Comparison of ENCODE assay signal across 13 mouse cellular contexts in genomic region chr9:64029908-64030631, GRCm38 (mm10). TPM values are rescaled to one million over a fixed set of nuclear protein-coding genes. Genes with fewer than 3 reads are reported as not detected.
DNase-seq lines count a peak whose midpoint lies in the region; ATAC-seq lines count a peak whose summit lies in the region.
"Had no signal": no experiment of that assay in that cellular context is flagged by ENCODE, and none has a peak within 500 bp of the region (broad histone marks: within the 10 kb centered on the region; RNA-seq: fewer than 3 reads in every experiment).

No protein-coding gene starts in this region.

- no peak for ATAC-seq in heart, embryonic 13.5 days (ENCODE audit: extremely low read depth, insufficient number of reproducible peaks, low FRiP score, low TSS enrichment)
- ATAC-seq in CD4-positive, CD25-positive, alpha-beta regulatory T cell, adult 4 months = peak; percentile 92
- ATAC-seq in liver, embryonic 11.5 days (replicated peaks; ENCODE audit: low FRiP score) = no peak
- ATAC-seq in neural tube, embryonic 15.5 days (ENCODE audit: low FRiP score) = no peak

- no peak for DNase-seq in heart, adult 8-10 months (ENCODE audit: low spot score)
- DNase-seq in liver, embryonic 11.5 days (ENCODE audit: low spot score) = no peak
- peak; percentile 88 for DNase-seq in lung, postnatal 25 days (ENCODE audit: low spot score)
- no peak for DNase-seq in urinary bladder, postnatal 14 days (ENCODE audit: low spot score)
- DNase-seq in neural tube, embryonic 10.5 days (ENCODE audit: extremely low spot score, low spot score) = no peak

- no peaks in the 10 kb centered on the region for H3K9me3 ChIP-seq in heart, embryonic 13.5 days
- H3K9me3 ChIP-seq in liver, embryonic 11.5 days (ENCODE audit: control insufficient read depth, low read length) = no peaks in the 10 kb centered on the region
- no peaks in the 10 kb centered on the region for H3K9me3 ChIP-seq in neural tube, embryonic 15.5 days (replicated peaks)
- H3K9me3 ChIP-seq: forebrain, embryonic 10.5 days; hindbrain, embryonic 15.5 days; limb, embryonic 10.5 days; midbrain, embryonic 12.5 days had no signal

- peaks cover 22% of the 10 kb centered on the region for H3K4me1 ChIP-seq in heart, embryonic 13.5 days
- H3K4me1 ChIP-seq in liver, embryonic 11.5 days (replicated peaks; ENCODE audit: control insufficient read depth, insufficient read depth, low read length) = peaks cover 15% of the 10 kb centered on the region
- no peaks in the 10 kb centered on the region for H3K4me1 ChIP-seq in neural tube, embryonic 15.5 days
- H3K4me1 ChIP-seq: hindbrain, embryonic 15.5 days; midbrain, embryonic 12.5 days had no signal

- no peak overlapping the region for H3K4me3 ChIP-seq in heart, embryonic 13.5 days
- no peak overlapping the region for H3K4me3 ChIP-seq in liver, embryonic 11.5 days (ENCODE audit: low read depth, low read length)
- H3K4me3 ChIP-seq in neural tube, embryonic 15.5 days (replicated peaks) = no peak overlapping the region
- H3K4me3 ChIP-seq: forebrain, embryonic 10.5 days; hindbrain, embryonic 15.5 days; layer of hippocampus, adult 2 months; limb, embryonic 10.5 days; midbrain, embryonic 12.5 days had no signal

- no peak overlapping the region for H3K4me2 ChIP-seq in heart, embryonic 13.5 days
- no peak overlapping the region for H3K4me2 ChIP-seq in liver, embryonic 11.5 days
- H3K4me2 ChIP-seq in neural tube, embryonic 15.5 days = no peak overlapping the region
- H3K4me2 ChIP-seq: hindbrain, embryonic 15.5 days; midbrain, embryonic 12.5 days had no signal

- H3K36me3 ChIP-seq in heart, embryonic 13.5 days = no peaks in the 10 kb centered on the region
- no peaks in the 10 kb centered on the region for H3K36me3 ChIP-seq in liver, embryonic 11.5 days (ENCODE audit: control insufficient read depth, insufficient read depth, low read length)
- H3K36me3 ChIP-seq in neural tube, embryonic 15.5 days = no peaks in the 10 kb centered on the region
- H3K36me3 ChIP-seq: forebrain, embryonic 10.5 days; hindbrain, embryonic 15.5 days; limb, embryonic 10.5 days; midbrain, embryonic 12.5 days had no signal

- no peak overlapping the region for H3K9ac ChIP-seq in heart, embryonic 13.5 days
- H3K9ac ChIP-seq in liver, embryonic 11.5 days (ENCODE audit: low read depth, low read length) = no peak overlapping the region
- H3K9ac ChIP-seq in neural tube, embryonic 15.5 days (replicated peaks) = no peak overlapping the region
- H3K9ac ChIP-seq: hindbrain, embryonic 15.5 days; midbrain, embryonic 12.5 days had no signal

- 65% methylated on average over 6 of the region's 6 CpGs for WGBS in heart, embryonic 13.5 days
- 62% methylated on average over 6 of the region's 6 CpGs for WGBS in liver, embryonic 11.5 days
- WGBS in neural tube, embryonic 15.5 days = 80% methylated on average over 6 of the region's 6 CpGs

- H3K27me3 ChIP-seq in heart, embryonic 13.5 days (replicated peaks) = no peaks in the 10 kb centered on the region
- no peaks in the 10 kb centered on the region for H3K27me3 ChIP-seq in liver, embryonic 11.5 days (replicated peaks; ENCODE audit: control insufficient read depth, insufficient read depth, low read length)
- H3K27me3 ChIP-seq in neural tube, embryonic 15.5 days (replicated peaks) = no peaks in the 10 kb centered on the region; the same call in 1 of the 2 replicates
- H3K27me3 ChIP-seq: hindbrain, embryonic 15.5 days; midbrain, embryonic 12.5 days had no signal

- peak overlapping the region; percentile 36 for H3K27ac ChIP-seq in heart, embryonic 13.5 days (replicated peaks)
- H3K27ac ChIP-seq in liver, embryonic 11.5 days (ENCODE audit: low read depth, low read length) = 0 out of 2 replicates have a peak overlapping the region, but pooled peaks have one; percentile 23
- no peak overlapping the region for H3K27ac ChIP-seq in neural tube, embryonic 15.5 days (replicated peaks)
- H3K27ac ChIP-seq: forebrain, embryonic 10.5 days; hindbrain, embryonic 15.5 days; layer of hippocampus, adult 2 months; limb, embryonic 10.5 days; midbrain, embryonic 12.5 days had no signal

RNA-seq across cellular contexts. Expression of gene Smad6, which starts 8.2 kb away (rescaled TPM):
- polyA plus RNA-seq in heart, embryonic 13.5 days (2015; fragmentation: Nextera tagmentation; extraction: Ambion mirVana) = 18.5 and 19.3 TPM in 2 replicates
- 10 to 100 TPM; 10.9 to 16.5 (median 11.9) TPM for total RNA-seq in heart, adult 8-10 months (2022)
- polyA plus RNA-seq in CD4-positive, CD25-positive, alpha-beta regulatory T cell, adult 4 months (2017; shearing (Covaris generic)) = under 1 TPM in 1 of 2 experiments, not detected in 1; 0.11 TPM
- polyA plus RNA-seq in liver, embryonic 11.5 days (2014; fragmentation: Nextera tagmentation; extraction: Ambion mirVana) = 10.1 and 11.1 TPM in 2 replicates
- 1.8 and 3.0 TPM in 2 replicates for polyA plus RNA-seq in neural tube, embryonic 15.5 days (2015; fragmentation: Nextera tagmentation; extraction: Ambion mirVana)
